Mouse (Mus musculus): ENCODE data around the gene Dek. TPM values are rescaled to one million over a fixed set of nuclear protein-coding genes. Genes with fewer than 3 reads are reported as not detected.

Dek gene
- polyA plus RNA-seq, 1 experiment from 2014 or later = 390 TPM

DNA sequence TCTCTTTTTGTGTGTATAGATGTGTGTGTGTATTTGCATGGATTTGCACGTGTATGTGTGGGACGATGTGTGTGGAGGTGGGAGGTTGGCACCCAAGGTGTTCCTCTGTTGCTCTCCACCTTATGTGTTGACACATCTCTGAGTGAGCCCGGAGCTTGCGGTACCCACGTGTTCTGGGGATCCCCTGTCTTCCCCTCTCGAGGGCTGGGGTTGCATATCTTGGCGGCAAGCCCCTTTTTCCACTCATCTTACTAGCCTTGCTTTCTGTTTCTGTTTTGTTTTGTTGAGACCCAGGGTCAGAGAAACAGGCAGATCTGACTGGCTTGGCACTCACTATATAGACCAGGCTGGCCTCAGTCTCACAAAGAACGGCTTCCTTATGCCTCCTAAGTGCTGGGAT, 27.1 kb upstream of the Dek start:
- WGBS = 89% methylated on average over 8 of the region's 8 CpGs
- Histone ChIP-seq H3K36me3 (no peaks in the 10 kb centered on the region), H3K9me3 (no peaks in the 10 kb centered on the region), H3K4me1 (no peaks in the 10 kb centered on the region), H3K4me3 (no peak overlapping the region), H3K27me3 (no peaks in the 10 kb centered on the region), H3K9ac (no peak overlapping the region), H3K27ac (no peak overlapping the region), H3K4me2 (no peak overlapping the region)
- no peak for ATAC-seq (ENCODE audit: insufficient number of reproducible peaks, insufficient read depth, low FRiP score, low TSS enrichment, low read depth)

- H3K4me3 ChIP-seq = no peak overlapping the region
- no peak overlapping the region for H3K4me2 ChIP-seq
- H3K27ac ChIP-seq = no peak overlapping the region
- no peak for ATAC-seq (ENCODE audit: insufficient number of reproducible peaks, insufficient read depth, low FRiP score, low TSS enrichment, low read depth)
- 61% methylated on average over 4 of the region's 4 CpGs for WGBS
- H3K4me1 ChIP-seq = peaks cover 6% of the 10 kb centered on the region
- no peaks in the 10 kb centered on the region for H3K9me3 ChIP-seq
- H3K9ac ChIP-seq = no peak overlapping the region
- H3K27me3 ChIP-seq = 0 out of 2 replicates have a peak, but pooled peaks cover 1% of the 10 kb centered on the region
- no peaks in the 10 kb centered on the region for H3K36me3 ChIP-seq
These were observed 23.1 kb upstream of the Dek start for GRCm38 (mm10) chr13:47129090-47129489.

DNA sequence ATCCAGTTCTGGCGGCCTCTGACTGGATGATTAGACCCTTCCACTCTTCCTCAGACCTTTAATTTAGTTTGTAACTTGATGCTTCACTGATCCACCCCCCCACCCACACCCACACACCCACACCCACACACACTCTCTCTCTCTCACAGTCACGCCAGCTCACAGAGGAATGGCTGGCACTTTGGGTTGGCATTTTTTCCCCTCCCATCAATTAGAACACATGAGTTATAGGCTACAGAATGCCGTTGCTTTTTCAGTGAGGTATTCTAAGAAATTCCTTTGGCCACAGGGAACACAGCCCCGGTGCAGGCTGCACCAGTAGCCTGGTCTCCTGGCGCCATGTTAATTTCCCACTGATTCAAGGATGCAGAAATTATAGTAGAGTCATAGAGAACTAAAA, 19.6 kb upstream of the Dek start:
- peaks cover 23% of the 10 kb centered on the region for H3K4me1 ChIP-seq
- no peaks in the 10 kb centered on the region for H3K36me3 ChIP-seq
- 40% methylated on average over 5 of the region's 5 CpGs for WGBS
- H3K27me3 ChIP-seq = peaks cover 20% of the 10 kb centered on the region
- no peak overlapping the region for H3K27ac ChIP-seq
- ATAC-seq (ENCODE audit: insufficient number of reproducible peaks, insufficient read depth, low FRiP score, low TSS enrichment, low read depth) = 0 out of 2 replicates have a peak, but pooled peaks have one; percentile 10
- H3K9ac ChIP-seq = no peak overlapping the region
- H3K4me2 ChIP-seq = no peak overlapping the region
- no peak overlapping the region for H3K4me3 ChIP-seq
- H3K9me3 ChIP-seq = no peaks in the 10 kb centered on the region

- 46% methylated on average over 6 of the region's 6 CpGs for WGBS
- H3K4me1 ChIP-seq = peaks cover 23% of the 10 kb centered on the region
- no peaks in the 10 kb centered on the region for H3K9me3 ChIP-seq
- no peak for ATAC-seq (ENCODE audit: insufficient number of reproducible peaks, insufficient read depth, low FRiP score, low TSS enrichment, low read depth)
- no peak overlapping the region for H3K27ac ChIP-seq
- H3K9ac ChIP-seq = no peak overlapping the region
- peak overlapping the region; percentile 27; the same call in 1 of the 2 replicates for H3K4me2 ChIP-seq
- H3K27me3 ChIP-seq = peaks cover 20% of the 10 kb centered on the region
- no peak overlapping the region for H3K4me3 ChIP-seq
- no peaks in the 10 kb centered on the region for H3K36me3 ChIP-seq
These were observed 19.0 kb upstream of the Dek start for GRCm38 (mm10) chr13:47124986-47125385.

DNA sequence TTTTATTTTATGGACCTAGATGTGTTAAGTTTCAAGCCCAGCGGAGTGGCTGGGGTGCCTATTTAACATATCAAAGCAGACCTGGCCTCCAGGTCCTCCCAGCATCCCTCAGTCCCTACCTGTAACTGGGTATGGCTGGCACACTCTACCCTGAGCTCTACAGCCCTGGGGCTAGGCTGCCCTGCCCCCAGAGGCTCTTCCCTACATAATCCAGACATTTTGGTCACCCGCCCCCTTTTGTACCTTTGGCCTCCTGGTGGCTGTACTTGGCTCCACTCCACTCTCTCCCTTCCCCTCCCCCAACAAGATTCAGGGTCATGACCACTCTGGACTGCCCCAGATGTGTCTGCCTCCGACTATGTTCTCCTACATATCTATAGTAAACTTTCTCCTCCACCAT, 18.4 kb upstream of the Dek start:
- Histone ChIP-seq H3K9me3 (no peaks in the 10 kb centered on the region), H3K9ac (no peak overlapping the region), H3K27ac (no peak overlapping the region), H3K4me1 (peaks cover 23% of the 10 kb centered on the region), H3K36me3 (no peaks in the 10 kb centered on the region), H3K27me3 (peaks cover 20% of the 10 kb centered on the region), H3K4me3 (no peak overlapping the region), H3K4me2 (peak overlapping the region; percentile 27)
- 40% methylated on average over 3 of the region's 3 CpGs for WGBS
- ATAC-seq (ENCODE audit: insufficient number of reproducible peaks, insufficient read depth, low FRiP score, low TSS enrichment, low read depth) = no peak

DNA sequence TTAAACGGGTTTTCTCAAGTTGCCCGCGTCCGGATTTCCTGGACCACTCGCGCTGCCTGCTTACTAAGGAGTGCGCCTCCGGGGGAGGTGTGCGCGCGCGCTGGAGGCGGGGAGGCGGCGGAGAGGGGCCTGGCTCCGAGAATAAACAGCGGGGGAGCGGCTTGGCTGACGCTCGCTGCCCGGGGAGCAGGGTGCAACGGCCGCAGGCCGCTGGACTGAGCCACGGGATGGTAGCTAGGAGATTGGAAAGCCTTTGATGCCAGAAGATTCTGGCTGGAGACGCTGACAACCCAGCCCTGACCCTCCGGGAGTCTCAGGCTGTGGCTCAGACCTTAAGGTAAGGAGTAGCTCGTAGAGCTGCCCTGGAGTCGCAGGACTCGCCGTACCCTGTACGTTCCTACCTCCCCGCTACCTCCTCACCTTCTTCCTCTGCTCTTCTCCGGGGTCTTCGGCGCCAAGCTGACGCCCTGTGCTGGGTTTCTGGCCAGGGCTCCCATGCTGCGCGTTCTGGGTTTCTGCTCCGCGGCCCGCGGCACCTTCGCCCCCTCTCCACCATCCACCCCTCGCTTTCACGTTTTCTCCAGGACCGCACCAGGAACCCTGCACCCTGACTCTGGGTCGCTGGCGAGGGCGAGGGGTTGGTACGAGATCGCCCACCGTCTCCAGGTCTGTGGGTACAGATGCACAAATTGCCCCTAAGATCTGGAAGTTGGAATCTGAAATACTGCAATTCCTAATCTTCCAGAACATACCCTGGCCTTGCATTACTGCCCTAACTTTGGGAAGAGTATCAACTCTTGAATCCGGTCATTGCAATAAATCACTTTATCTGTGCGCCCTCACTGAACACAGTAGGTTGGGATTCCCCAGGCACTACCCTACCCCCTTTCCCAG, 16.8 kb upstream of the Dek start, which contains the start of gene Rnf144b:
Rnf144b (plus strand) TSS at position 120 of the 894 bp plus-strand sequence.
- no peak for ATAC-seq (ENCODE audit: insufficient number of reproducible peaks, insufficient read depth, low FRiP score, low TSS enrichment, low read depth)
- no peak within 1 kb of the TSS; the same call in 1 of the 2 replicates for H3K27ac ChIP-seq
- WGBS = 1% methylated on average over 55 of the region's 55 CpGs

DNA sequence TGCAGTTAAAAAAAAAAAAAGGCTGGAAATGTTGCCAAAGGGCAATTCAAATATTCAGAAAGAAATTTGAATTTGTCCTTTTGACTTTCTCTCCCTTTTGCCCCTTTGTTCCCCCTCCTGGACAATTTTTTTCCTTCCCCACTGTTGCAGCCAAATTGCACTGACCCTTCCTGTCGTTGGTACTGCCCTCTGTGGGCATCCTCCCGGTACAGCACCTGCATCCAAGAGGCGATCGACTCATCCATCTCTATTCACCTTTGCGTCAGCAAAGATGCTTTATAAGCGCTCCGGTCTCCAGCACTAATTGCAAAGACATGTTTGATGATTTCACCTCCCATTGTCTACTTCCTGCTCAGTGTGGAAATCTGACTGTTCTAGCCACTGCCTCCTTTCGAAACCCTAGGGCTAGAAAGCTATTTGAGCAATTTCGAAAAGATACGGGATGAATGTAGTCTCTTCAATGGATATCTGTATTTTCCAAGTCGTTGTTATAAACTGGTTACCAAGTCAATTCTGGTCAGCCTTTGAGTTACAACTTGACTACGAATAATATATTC, 15.4 kb upstream of the Dek start:
- Histone ChIP-seq H3K4me1 (peaks cover 23% of the 10 kb centered on the region), H3K9me3 (no peaks in the 10 kb centered on the region), H3K36me3 (no peaks in the 10 kb centered on the region), H3K27ac (no peak overlapping the region), H3K4me2 (peak overlapping the region; percentile 97), H3K27me3 (peaks cover 20% of the 10 kb centered on the region), H3K4me3 (no peak overlapping the region), H3K9ac (no peak overlapping the region)
- WGBS = 30% methylated on average over 12 of the region's 12 CpGs
- ATAC-seq (ENCODE audit: insufficient number of reproducible peaks, insufficient read depth, low FRiP score, low TSS enrichment, low read depth) = no peak

More for the DNA sequence above, 16.8 kb upstream of the Dek start, which contains the start of gene Rnf144b:
- Histone ChIP-seq H3K9me3 (no peaks in the 10 kb centered on the region), H3K36me3 (no peaks in the 10 kb centered on the region), H3K4me1 (peaks cover 23% of the 10 kb centered on the region), H3K27me3 (peaks cover 20% of the 10 kb centered on the region), H3K9ac (peak within 1 kb of the TSS; percentile 78), H3K4me2 (peak within 1 kb of the TSS; percentile 97), H3K4me3 (peak within 1 kb of the TSS; percentile 63)

- Histone ChIP-seq H3K4me1 (peaks cover 9% of the 10 kb centered on the region; the same call in 1 of the 2 replicates), H3K9ac (no peak overlapping the region), H3K36me3 (no peaks in the 10 kb centered on the region), H3K9me3 (no peaks in the 10 kb centered on the region), H3K4me3 (no peak overlapping the region), H3K27ac (no peak overlapping the region), H3K27me3 (no peaks in the 10 kb centered on the region), H3K4me2 (no peak overlapping the region)
- ATAC-seq (ENCODE audit: insufficient number of reproducible peaks, insufficient read depth, low FRiP score, low TSS enrichment, low read depth) = no peak
- 82% methylated on average over 3 of the region's 3 CpGs for WGBS
These were observed 10.0 kb upstream of the Dek start for GRCm38 (mm10) chr13:47116000-47116399.

- Histone ChIP-seq H3K4me2 (no peak overlapping the region), H3K4me3 (no peak overlapping the region), H3K9me3 (no peaks in the 10 kb centered on the region), H3K4me1 (peaks cover 9% of the 10 kb centered on the region; the same call in 1 of the 2 replicates), H3K36me3 (no peaks in the 10 kb centered on the region), H3K27me3 (no peaks in the 10 kb centered on the region), H3K27ac (no peak overlapping the region), H3K9ac (no peak overlapping the region)
- WGBS = 52% methylated on average over 3 of the region's 3 CpGs
- no peak for ATAC-seq (ENCODE audit: insufficient number of reproducible peaks, insufficient read depth, low FRiP score, low TSS enrichment, low read depth)
These were observed 6.9 kb upstream of the Dek start for GRCm38 (mm10) chr13:47112924-47113323.

GRCm38 (mm10) chr13:47112056-47112455, 6.1 kb upstream of the Dek start:
- Histone ChIP-seq H3K4me1 (peaks cover 13% of the 10 kb centered on the region), H3K36me3 (no peaks in the 10 kb centered on the region), H3K27me3 (no peaks in the 10 kb centered on the region), H3K9ac (no peak overlapping the region), H3K4me2 (no peak overlapping the region), H3K27ac (no peak overlapping the region), H3K4me3 (no peak overlapping the region), H3K9me3 (no peaks in the 10 kb centered on the region)
- ATAC-seq (ENCODE audit: insufficient number of reproducible peaks, insufficient read depth, low FRiP score, low TSS enrichment, low read depth) = no peak
- 81% methylated on average over 3 of the region's 3 CpGs for WGBS

DNA sequence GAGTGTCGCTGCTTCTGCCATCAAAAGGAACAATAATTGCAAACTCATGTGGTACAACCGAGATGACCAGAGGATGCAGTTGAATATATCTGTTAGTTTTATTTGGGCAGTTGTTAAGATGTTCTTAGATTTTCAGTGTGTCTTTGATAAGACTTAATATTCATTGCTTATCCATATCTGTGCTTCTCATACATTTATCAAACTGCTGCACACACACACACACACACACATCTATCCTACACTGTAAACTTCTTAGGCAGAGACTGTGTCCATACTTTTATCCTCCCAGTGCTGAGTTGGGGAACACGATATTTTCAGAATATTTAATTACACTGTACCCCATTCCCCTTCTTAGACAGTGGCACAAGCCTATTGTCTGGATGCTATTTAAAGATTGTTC, 5.2 kb upstream of the Dek start:
- ATAC-seq (ENCODE audit: insufficient number of reproducible peaks, insufficient read depth, low FRiP score, low TSS enrichment, low read depth) = no peak
- Histone ChIP-seq H3K4me2 (no peak overlapping the region), H3K27ac (no peak overlapping the region), H3K9me3 (no peaks in the 10 kb centered on the region), H3K27me3 (no peaks in the 10 kb centered on the region), H3K9ac (no peak overlapping the region), H3K36me3 (no peaks in the 10 kb centered on the region), H3K4me3 (no peak overlapping the region), H3K4me1 (peaks cover 18% of the 10 kb centered on the region)
- WGBS = 70% methylated on average over 3 of the region's 3 CpGs

DNA sequence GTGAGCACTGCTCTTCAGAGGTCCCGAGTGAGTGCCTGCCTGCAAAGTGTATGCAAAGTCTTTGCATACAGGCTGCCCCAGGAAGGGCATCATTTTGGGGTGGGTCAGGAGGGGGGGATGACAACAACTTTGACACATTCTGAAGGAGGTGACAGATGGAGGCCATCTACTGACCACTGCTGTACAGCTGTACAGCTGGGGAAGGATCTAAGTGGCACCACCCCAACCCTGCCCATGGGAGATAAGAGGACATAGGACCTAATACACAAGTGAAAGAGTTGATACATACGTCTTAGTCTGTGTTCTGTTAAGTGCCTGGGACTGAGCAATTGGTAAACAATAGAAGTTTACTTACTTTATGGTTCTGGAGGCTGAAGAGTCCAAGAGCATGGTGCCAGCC, 3.2 kb upstream of the Dek start:
- no peak overlapping the region for H3K4me3 ChIP-seq
- ATAC-seq (ENCODE audit: insufficient number of reproducible peaks, insufficient read depth, low FRiP score, low TSS enrichment, low read depth) = no peak
- no peaks in the 10 kb centered on the region for H3K9me3 ChIP-seq
- H3K9ac ChIP-seq = no peak overlapping the region
- H3K36me3 ChIP-seq = no peaks in the 10 kb centered on the region
- no peaks in the 10 kb centered on the region for H3K27me3 ChIP-seq
- peaks cover 20% of the 10 kb centered on the region for H3K4me1 ChIP-seq
- no peak overlapping the region for H3K4me2 ChIP-seq
- 74% methylated on average over 2 of the region's 2 CpGs for WGBS
- no peak overlapping the region for H3K27ac ChIP-seq
